Mouse (Mus musculus) gastrocnemius, adult 8-10 months (tissue): Measurements from ENCODE around the gene Popdc3. TPM values are rescaled to one million over a fixed set of nuclear protein-coding genes. Genes with fewer than 3 reads are reported as not detected.
"Not testable (repeated sequence)": the region's sequence is repeated elsewhere in the genome, so short reads cannot be mapped to it uniquely, and the experiment has no call there.

Source experiments
- DNase-seq, 2 experiments: peaks; one replicate each; pipeline ENCODE4 v3.0.0; 2022; ENCODE audit warnings: low spot score in 2 of 2
- total RNA-seq, 4 experiments: library from RNA; stranded (reverse); gene quantifications; 2 replicates each; pipeline ENCODE4 v1.2.4; 2022

Popdc3 gene
- total RNA-seq, 4 experiments from 2014 or later = 53.4 to 71.3 (median 60.7) TPM

- DNase-seq = no peak
Measured at GRCm38 (mm10) chr10:45194531-45194930, 16.6 kb downstream of the Popdc3 start.

- DNase-seq = no peak
Measured at GRCm38 (mm10) chr10:45204582-45204981, 26.7 kb downstream of the Popdc3 start.

- DNase-seq = peak in 1 of 2 experiments; percentile 7
Measured at GRCm38 (mm10) chr10:45210201-45210600, 32.3 kb downstream of the Popdc3 start.

GRCm38 (mm10) chr10:45216676-45217075 lies 38.8 kb downstream of the Popdc3 start:
- DNase-seq = peak; percentile 9 to 28

- no peak for DNase-seq
Measured at GRCm38 (mm10) chr10:45229954-45230353, 52.1 kb downstream of the Popdc3 start.

- peak in 1 of 2 experiments; percentile 10 for DNase-seq
Measured at GRCm38 (mm10) chr10:45233351-45233750, 55.5 kb downstream of the Popdc3 start.

GRCm38 (mm10) chr10:45236304-45236703 lies 58.4 kb downstream of the Popdc3 start:
- DNase-seq = no peak

- DNase-seq = no peak
Measured at GRCm38 (mm10) chr10:45237492-45237891, 59.6 kb downstream of the Popdc3 start.

- DNase-seq = no peak
Measured at GRCm38 (mm10) chr10:45260477-45260876, 82.6 kb downstream of the Popdc3 start.

GRCm38 (mm10) chr10:45262126-45262525 lies 84.2 kb downstream of the Popdc3 start:
- no peak for DNase-seq

- no peak for DNase-seq
Measured at GRCm38 (mm10) chr10:45276499-45276898, 98.6 kb downstream of the Popdc3 start.

GRCm38 (mm10) chr10:45276995-45277394 lies 99.1 kb downstream of the Popdc3 start:
- no peak for DNase-seq

- peak in 1 of 2 experiments; percentile 12 for DNase-seq
Measured at GRCm38 (mm10) chr10:45285651-45286050, 107.8 kb downstream of the Popdc3 start.

- no peak for DNase-seq
Measured at GRCm38 (mm10) chr10:45288351-45288750, 110.5 kb downstream of the Popdc3 start.

GRCm38 (mm10) chr10:45289218-45290105 lies 111.6 kb downstream of the Popdc3 start:
- peak; percentile 43 to 57 for DNase-seq

- DNase-seq = no peak
Measured at GRCm38 (mm10) chr10:45290618-45291017, 112.7 kb downstream of the Popdc3 start.

- not testable (repeated sequence) for DNase-seq
Measured at GRCm38 (mm10) chr10:45292159-45292558, 114.3 kb downstream of the Popdc3 start.

- no peak for DNase-seq
Measured at GRCm38 (mm10) chr10:45295093-45295492, 117.2 kb downstream of the Popdc3 start.

GRCm38 (mm10) chr10:45298503-45298902 lies 120.6 kb downstream of the Popdc3 start:
- no peak for DNase-seq

GRCm38 (mm10) chr10:45299509-45299908 lies 121.6 kb downstream of the Popdc3 start:
- DNase-seq = no peak

- DNase-seq = no peak
Measured at GRCm38 (mm10) chr10:45303315-45304036, 125.6 kb downstream of the Popdc3 start.

GRCm38 (mm10) chr10:45305173-45305572 lies 127.3 kb downstream of the Popdc3 start:
- DNase-seq = no peak
